Mouse (Mus musculus): ENCODE measurements around the gene Cfap54. TPM values are rescaled to one million over a fixed set of nuclear protein-coding genes. Genes with fewer than 3 reads are reported as not detected.

The Cfap54 gene
- polyA plus RNA-seq, 2 experiments: 0.25 to 0.35 TPM

DNA sequence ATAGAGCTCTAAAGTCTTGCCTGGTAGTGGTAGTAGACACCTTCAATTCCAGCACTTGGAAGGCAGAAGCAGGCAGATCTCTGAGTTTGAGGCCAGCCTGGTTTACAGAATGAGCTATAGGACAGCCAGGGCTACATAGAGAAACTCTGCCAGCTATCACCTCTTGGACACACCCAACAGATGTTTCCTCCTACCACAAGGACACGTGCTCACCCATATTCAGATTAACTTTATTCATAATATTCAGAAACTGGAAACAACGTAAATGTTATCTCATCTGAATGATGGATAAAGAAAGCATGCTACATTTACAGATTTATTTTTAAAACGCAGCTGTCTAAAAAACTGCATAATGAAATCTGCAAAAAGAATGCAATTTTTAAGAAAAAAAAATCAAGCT lies 351.1 kb downstream of the Cfap54 start:
- H3K36me3 ChIP-seq (ENCODE audit: control insufficient read depth, insufficient read depth, low read length): no peaks in the 10 kb centered on the region
- H3K4me2 ChIP-seq (replicated peaks; ENCODE audit: low read depth, low read length, severe bottlenecking): no peak overlapping the region
- no peak overlapping the region for H3K4me3 ChIP-seq (replicated peaks; ENCODE audit: low read length)
- no peak for TF ChIP-seq POLR2A (IDR thresholded peaks at IDR 0.05; ENCODE audit: borderline replicate concordance, extremely low read depth, insufficient read depth, insufficient read length)
- no peaks in the 10 kb centered on the region for H3K4me1 ChIP-seq (ENCODE audit: control insufficient read depth, insufficient read depth, low read length)
- H3K9me3 ChIP-seq (ENCODE audit: control insufficient read depth, low read length): no peaks in the 10 kb centered on the region
- H3K9ac ChIP-seq (ENCODE audit: low read depth, low read length, severe bottlenecking): no peak overlapping the region
- 90% methylated on average over 3 of the region's 3 CpGs for WGBS
- H3K27me3 ChIP-seq (ENCODE audit: control insufficient read depth, insufficient read depth, low read length): no peaks in the 10 kb centered on the region
- ATAC-seq (ENCODE audit: low FRiP score, low read depth) (no peak), DNase-seq (ENCODE audit: low spot score) (no peak)
- no peak overlapping the region for H3K27ac ChIP-seq (replicated peaks; ENCODE audit: low read depth, low read length)

DNA sequence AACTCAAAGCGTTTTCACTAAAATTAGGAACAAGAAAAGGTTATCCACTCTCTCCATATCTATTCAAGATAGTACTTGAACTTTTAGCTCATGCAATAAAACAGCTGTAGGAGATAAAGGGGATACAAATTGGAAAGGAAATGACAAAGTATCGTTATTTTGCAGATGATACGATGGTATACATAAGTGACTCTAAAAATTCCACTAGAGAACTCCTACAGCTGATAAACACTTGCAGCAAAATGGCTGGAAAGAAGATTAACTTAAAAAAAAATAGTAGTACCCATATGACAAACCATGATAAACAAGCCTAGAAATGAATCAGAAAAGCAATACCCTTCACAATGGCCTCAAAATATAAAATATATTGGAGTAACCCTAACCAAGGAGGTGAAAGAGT lies 352.7 kb downstream of the Cfap54 start:
- H3K36me3 ChIP-seq (ENCODE audit: control insufficient read depth, insufficient read depth, low read length): no peaks in the 10 kb centered on the region
- H3K4me2 ChIP-seq (replicated peaks; ENCODE audit: low read depth, low read length, severe bottlenecking): no peak overlapping the region
- no peaks in the 10 kb centered on the region for H3K27me3 ChIP-seq (ENCODE audit: control insufficient read depth, insufficient read depth, low read length)
- DNase-seq (ENCODE audit: low spot score): no peak
- H3K27ac ChIP-seq (replicated peaks; ENCODE audit: low read depth, low read length): no peak overlapping the region
- 71% methylated on average over 3 of the region's 3 CpGs for WGBS
- H3K9ac ChIP-seq (ENCODE audit: low read depth, low read length, severe bottlenecking): no peak overlapping the region
- H3K4me1 ChIP-seq (ENCODE audit: control insufficient read depth, insufficient read depth, low read length): no peaks in the 10 kb centered on the region
- no peak for ATAC-seq (ENCODE audit: low FRiP score, low read depth)
- TF ChIP-seq POLR2A (IDR thresholded peaks at IDR 0.05; ENCODE audit: borderline replicate concordance, extremely low read depth, insufficient read depth, insufficient read length): no peak
- no peak overlapping the region for H3K4me3 ChIP-seq (replicated peaks; ENCODE audit: low read length)
- H3K9me3 ChIP-seq (ENCODE audit: control insufficient read depth, low read length): no peaks in the 10 kb centered on the region

Other genes starting within 250 kb of the Cfap54 start
- 25.9 and 28.0 TPM in 2 replicates for gene Cdk17, start 79.3 kb upstream of the Cfap54 start, polyA plus RNA-seq (2012; rRNA removed)
- 23.6 and 24.7 TPM in 2 replicates for gene Cdk17, start 79.3 kb upstream of the Cfap54 start, polyA plus RNA-seq (2014; fragmentation: Nextera tagmentation; extraction: Ambion mirVana)
- 60.9 and 78.2 TPM in 2 replicates for gene Elk3, start 229.5 kb upstream of the Cfap54 start, polyA plus RNA-seq (2012; rRNA removed)
- 42.4 and 44.5 TPM in 2 replicates for gene Elk3, start 229.5 kb upstream of the Cfap54 start, polyA plus RNA-seq (2014; fragmentation: Nextera tagmentation; extraction: Ambion mirVana)